Mouse (Mus musculus) v-Abl transformed pro-B cells (cell line): ENCODE results near the gene Mcrip1.

ENCODE experiments used
- in situ Hi-C, 2 experiments: fragments of 400-800 bp; cut with MboI; formaldehyde crosslinking; loops; one replicate each; pipeline ENCODE4 v1.15.1; 2025; ENCODE audit not compliant: unreplicated experiment in 2 of 2

Gene Mcrip1

GRCm38 (mm10) chr11:120520498-120520897 is 29.0 kb downstream of the Mcrip1 start:
- in situ Hi-C loops = no loop called here

- in situ Hi-C loops = loop anchor here (5.0 to 10.0 kb wide), 4 partner anchors 45 to 195 kb away; partner anchors contain the start of genes Pcyt2 (in 2 of the 2), Cenpx (in 1 of the 2) and Lrrc45 (in 1 of the 2)
These were observed 29.8 kb downstream of the Mcrip1 start for GRCm38 (mm10) chr11:120519738-120520137.

GRCm38 (mm10) chr11:120518558-120518957 is 31.0 kb downstream of the Mcrip1 start:
- in situ Hi-C loops = loop anchor here (5.0 to 10.0 kb wide), 4 partner anchors 46 to 196 kb away; partner anchors contain the start of genes Pcyt2 (in 2 of the 2), Cenpx (in 1 of the 2) and Lrrc45 (in 1 of the 2)

- in situ Hi-C loops = loop anchor here (5.0 to 10.0 kb wide), 4 partner anchors 47 to 197 kb away; partner anchors contain the start of genes Pcyt2 (in 2 of the 2), Cenpx (in 1 of the 2) and Lrrc45 (in 1 of the 2)
These were observed 31.5 kb downstream of the Mcrip1 start for GRCm38 (mm10) chr11:120518027-120518426.

- in situ Hi-C loops = loop anchor here (5.0 to 10.0 kb wide), 4 partner anchors 48 to 198 kb away; partner anchors contain the start of genes Pcyt2 (in 2 of the 2), Cenpx (in 1 of the 2) and Lrrc45 (in 1 of the 2)
These were observed 32.4 kb downstream of the Mcrip1 start for GRCm38 (mm10) chr11:120517147-120517546.

GRCm38 (mm10) chr11:120515611-120516010 is 33.9 kb downstream of the Mcrip1 start:
- in situ Hi-C loops = loop anchor here (5.0 to 10.0 kb wide), 4 partner anchors 49 to 199 kb away; partner anchors contain the start of genes Pcyt2 (in 2 of the 2), Cenpx (in 1 of the 2) and Lrrc45 (in 1 of the 2)

- in situ Hi-C loops = loop anchor here (10.0 kb wide), 2 partner anchors 51 to 201 kb away; partner anchors contain the start of genes Cenpx (in 1 of the 2) and Lrrc45 (in 1 of the 2)
These were observed 35.3 kb downstream of the Mcrip1 start for GRCm38 (mm10) chr11:120514262-120514661.

GRCm38 (mm10) chr11:120512790-120513453 is 36.6 kb downstream of the Mcrip1 start:
- in situ Hi-C loops = loop anchor here (10.0 kb wide), 2 partner anchors 52 to 202 kb away; partner anchors contain the start of genes Cenpx (in 1 of the 2) and Lrrc45 (in 1 of the 2)

GRCm38 (mm10) chr11:120510375-120511030 is 39.0 kb downstream of the Mcrip1 start:
- in situ Hi-C loops = loop anchor here (10.0 kb wide), 2 partner anchors 54 to 204 kb away; partner anchors contain the start of genes Cenpx (in 1 of the 2) and Lrrc45 (in 1 of the 2)

- in situ Hi-C loops = loop anchor here (10.0 kb wide), 2 partner anchors 55 to 205 kb away; partner anchors contain the start of genes Cenpx (in 2 of the 2) and Lrrc45 (in 2 of the 2)
These were observed 39.6 kb downstream of the Mcrip1 start for GRCm38 (mm10) chr11:120509940-120510339.

GRCm38 (mm10) chr11:120508290-120508870 is 41.1 kb downstream of the Mcrip1 start:
- in situ Hi-C loops = loop anchor here in 1 of 2 experiments (10.0 kb wide), 1 partner anchor 206 kb away; the partner anchor contains the start of genes Cenpx and Lrrc45

GRCm38 (mm10) chr11:120507611-120508289 is 41.8 kb downstream of the Mcrip1 start:
- in situ Hi-C loops = loop anchor here in 1 of 2 experiments (10.0 kb wide), 1 partner anchor 207 kb away; the partner anchor contains the start of genes Cenpx and Lrrc45

- in situ Hi-C loops = loop anchor here in 1 of 2 experiments (10.0 kb wide), 1 partner anchor 208 kb away; the partner anchor contains the start of genes Cenpx and Lrrc45
These were observed 42.6 kb downstream of the Mcrip1 start for GRCm38 (mm10) chr11:120506899-120507298.

- in situ Hi-C loops = loop anchor here in 1 of 2 experiments (10.0 kb wide), 1 partner anchor 209 kb away; the partner anchor contains the start of genes Cenpx and Lrrc45
These were observed 43.9 kb downstream of the Mcrip1 start for GRCm38 (mm10) chr11:120505661-120506060.

- in situ Hi-C loops = loop anchor here in 1 of 2 experiments (10.0 kb wide), 1 partner anchor 213 kb away; the partner anchor contains the start of genes Cenpx and Lrrc45
These were observed 47.8 kb downstream of the Mcrip1 start for GRCm38 (mm10) chr11:120501701-120502100.

- in situ Hi-C loops = loop anchor here in 1 of 2 experiments (10.0 kb wide), 1 partner anchor 214 kb away; the partner anchor contains the start of genes Cenpx and Lrrc45
These were observed 48.5 kb downstream of the Mcrip1 start for GRCm38 (mm10) chr11:120501018-120501417.

GRCm38 (mm10) chr11:120500357-120500756 is 49.2 kb downstream of the Mcrip1 start:
- in situ Hi-C loops = loop anchor here in 1 of 2 experiments (10.0 kb wide), 1 partner anchor 214 kb away; the partner anchor contains the start of genes Cenpx and Lrrc45

- in situ Hi-C loops = loop anchor here in 1 of 2 experiments (10.0 kb wide), 1 partner anchor 215 kb away; the partner anchor contains the start of genes Cenpx and Lrrc45
These were observed 49.6 kb downstream of the Mcrip1 start for GRCm38 (mm10) chr11:120499894-120500293.

GRCm38 (mm10) chr11:120498891-120499290 is 50.6 kb downstream of the Mcrip1 start:
- in situ Hi-C loops = no loop called here
